Mouse (Mus musculus) megakaryocyte progenitor cell, adult 5-6 weeks (primary cell): ENCODE data around the gene Sulf2. TPM values are rescaled to one million over a fixed set of nuclear protein-coding genes. Genes with fewer than 3 reads are reported as not detected.

Experiments
- ATAC-seq: replicated peaks from 2 replicates; pipeline ENCODE4 v1.8.0; 2016; ENCODE audit warnings: mild to moderate bottlenecking, moderate TSS enrichment, inconsistent platforms; ENCODE audit not compliant: poor library complexity
- total RNA-seq, 2 experiments: library from RNA; stranded (forward) in 1 of 2; stranded (reverse) in 1 of 2; fragments of 157-497, 149-512 nt in 1 of 2; fragments of 200-1000 nt in 1 of 2; gene quantifications; 2 replicates each; pipeline versions ENCODE4 v1.2.3 to v1.2.4; 2015 to 2017

The Sulf2 gene
- total RNA-seq, 2 experiments from 2014 or later, result 1.3 to 1.5 TPM

GRCm38 (mm10) chr2:166092412-166092811 lies 63.1 kb downstream of the Sulf2 start:
- ATAC-seq, result no peak

DNA sequence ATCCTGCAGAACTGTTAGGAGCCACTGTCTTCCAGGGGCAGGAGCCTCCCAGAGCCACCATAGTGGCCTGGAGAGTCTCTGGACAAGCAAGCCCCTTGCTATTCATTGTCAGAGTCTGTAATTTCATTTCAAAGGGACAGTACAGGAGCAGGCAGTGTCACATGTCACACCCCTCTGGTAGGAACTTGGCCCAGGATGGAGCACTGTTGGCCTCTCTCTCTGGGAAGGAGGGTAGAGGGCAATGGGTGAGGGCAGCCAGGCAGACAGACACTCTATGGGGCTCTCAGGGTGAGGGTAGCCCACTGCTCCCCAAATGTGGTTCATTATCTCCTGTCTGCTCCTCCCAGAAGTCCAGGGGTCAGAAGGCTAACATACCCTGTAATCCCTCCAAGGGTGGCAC lies 63.9 kb downstream of the Sulf2 start:
- no peak for ATAC-seq

DNA sequence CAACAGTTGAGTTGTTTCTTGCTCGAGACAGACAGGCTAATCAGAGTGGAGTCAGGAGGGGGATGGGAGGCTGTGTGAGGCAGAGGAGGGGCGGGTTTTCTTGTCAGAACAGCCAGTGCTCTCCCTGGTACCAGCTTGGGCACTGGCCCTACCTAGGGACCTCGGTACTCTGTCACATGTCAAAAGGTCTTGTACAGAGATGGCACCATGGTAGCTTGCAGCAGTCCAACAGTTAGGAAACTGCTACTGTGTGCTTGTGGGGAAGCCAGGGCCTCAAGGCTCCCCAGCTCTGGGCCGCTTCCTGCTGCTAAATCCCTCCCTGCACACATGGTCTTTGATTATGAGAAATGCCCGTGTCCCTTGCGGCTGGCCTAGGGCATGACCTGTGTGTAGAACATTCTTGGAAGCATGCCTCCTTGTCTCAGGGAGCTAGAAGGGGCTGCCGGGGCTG lies 65.3 kb downstream of the Sulf2 start:
- ATAC-seq, result peak; percentile 37

DNA sequence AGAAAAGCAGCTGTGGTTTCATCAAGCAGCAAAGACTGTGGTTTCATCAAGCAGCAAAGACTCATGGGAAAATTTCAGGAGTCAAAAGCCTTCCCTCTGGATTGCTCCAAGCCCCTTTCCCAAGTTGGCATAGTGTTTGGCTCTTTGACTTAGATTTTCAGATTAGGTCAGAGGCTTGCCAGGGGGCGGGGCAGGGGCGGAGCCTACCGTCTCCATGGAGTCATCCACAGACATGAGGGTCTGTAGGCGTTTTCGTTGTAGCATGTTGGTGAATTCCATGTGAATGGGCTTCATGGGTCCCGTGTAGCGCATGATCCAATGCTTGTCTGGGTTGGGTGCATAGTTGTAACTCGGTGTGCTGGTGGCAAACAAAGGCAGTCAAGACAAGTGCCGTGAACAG lies 66.5 kb downstream of the Sulf2 start:
- ATAC-seq, result no peak

DNA sequence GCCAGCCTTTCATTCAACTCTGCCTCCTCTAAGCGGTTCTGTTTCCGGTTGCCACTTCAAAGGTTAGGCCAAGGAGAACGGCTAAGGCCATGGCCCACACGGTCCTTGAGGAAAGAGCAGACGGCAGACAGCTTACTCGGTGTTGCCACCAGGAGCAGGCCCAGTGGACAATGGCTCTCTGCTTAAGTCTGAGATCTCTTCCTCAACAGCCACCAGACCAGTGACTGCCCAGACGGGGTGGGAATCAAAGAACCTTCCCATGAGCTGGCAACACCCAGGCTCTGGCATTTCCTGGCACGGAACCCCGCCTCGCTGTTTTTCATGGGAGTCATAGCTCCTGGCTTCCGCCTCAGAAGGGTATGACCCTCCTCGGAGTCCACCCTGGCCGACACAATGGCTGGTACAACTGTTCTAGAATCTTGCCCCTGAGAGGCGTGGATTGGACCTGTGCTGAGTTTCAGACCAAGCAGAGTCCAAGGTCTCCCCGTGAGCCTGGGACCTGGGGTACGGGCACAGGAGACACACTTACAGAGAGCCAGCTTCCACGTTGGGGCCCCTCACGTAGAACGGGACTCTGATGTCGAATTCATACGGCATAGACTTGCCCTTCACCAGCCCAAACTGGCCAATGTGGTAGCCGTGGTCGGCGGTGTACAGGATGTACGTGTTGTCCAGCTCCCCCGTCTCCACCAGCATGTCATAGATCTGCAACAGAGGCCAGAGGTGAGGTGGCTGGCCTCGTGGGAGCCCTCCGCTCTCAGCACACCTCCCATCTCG lies 68.8 kb downstream of the Sulf2 start:
- no peak for ATAC-seq

DNA sequence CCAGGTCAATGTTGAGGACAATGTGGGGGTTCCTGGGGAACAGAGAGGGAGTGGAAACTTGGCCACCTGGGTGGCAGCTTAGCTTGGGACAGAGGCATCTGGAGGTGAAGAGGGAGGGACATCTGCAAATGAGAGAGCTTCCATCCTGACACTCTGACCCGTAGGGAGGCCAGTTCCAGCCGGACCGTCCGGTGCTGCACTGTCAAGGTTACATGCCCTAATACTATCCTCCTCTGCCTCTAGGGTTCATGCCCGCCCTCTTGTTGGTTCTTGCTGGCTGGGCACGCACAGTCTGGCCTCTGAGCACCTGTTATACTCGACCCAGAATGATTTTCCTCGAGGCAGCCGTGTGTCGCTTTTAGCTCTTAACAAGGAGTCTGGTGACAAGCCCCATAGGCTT lies 69.7 kb downstream of the Sulf2 start:
- no peak for ATAC-seq

DNA sequence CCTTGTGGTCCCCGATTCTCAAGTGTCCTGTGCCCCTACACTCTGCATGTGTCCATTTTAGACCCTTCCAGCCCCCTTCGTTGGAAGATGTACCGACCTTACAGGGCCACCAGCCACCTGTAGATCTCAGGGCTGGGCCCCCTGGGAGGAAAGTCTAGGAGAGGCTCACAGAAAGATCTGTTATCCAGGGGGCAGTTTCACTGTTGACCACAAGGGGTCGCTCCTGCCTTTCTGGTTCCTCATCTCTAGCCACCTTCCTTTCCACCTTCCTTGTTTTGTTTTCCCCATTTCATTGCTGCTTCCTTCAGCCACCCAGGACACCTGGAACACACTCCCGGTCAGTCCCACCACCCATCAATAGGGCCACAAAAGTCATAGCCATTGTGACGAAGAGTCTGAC lies 70.5 kb downstream of the Sulf2 start:
- peak; percentile 40; the same call in 1 of the 2 replicates for ATAC-seq

- ATAC-seq, result no peak
Measured at GRCm38 (mm10) chr2:166084111-166084510, 71.4 kb downstream of the Sulf2 start.

GRCm38 (mm10) chr2:166083542-166084031 lies 71.9 kb downstream of the Sulf2 start:
- peak; percentile 24 for ATAC-seq

GRCm38 (mm10) chr2:166082661-166083060 lies 72.8 kb downstream of the Sulf2 start:
- ATAC-seq, result no peak

GRCm38 (mm10) chr2:166082193-166082592 lies 73.3 kb downstream of the Sulf2 start:
- ATAC-seq, result peak; percentile 62

GRCm38 (mm10) chr2:166080967-166081750 lies 74.3 kb downstream of the Sulf2 start:
- no peak for ATAC-seq

GRCm38 (mm10) chr2:166079961-166080885 lies 75.2 kb downstream of the Sulf2 start:
- peak; percentile 67 for ATAC-seq

- ATAC-seq, result 0 out of 2 replicates have a peak, but pooled peaks have one; percentile 15
Measured at GRCm38 (mm10) chr2:166079231-166079630, 76.2 kb downstream of the Sulf2 start.

- no peak for ATAC-seq
Measured at GRCm38 (mm10) chr2:166077371-166077770, 78.1 kb downstream of the Sulf2 start.

- no peak for ATAC-seq
Measured at GRCm38 (mm10) chr2:166074322-166074721, 81.1 kb downstream of the Sulf2 start.

DNA sequence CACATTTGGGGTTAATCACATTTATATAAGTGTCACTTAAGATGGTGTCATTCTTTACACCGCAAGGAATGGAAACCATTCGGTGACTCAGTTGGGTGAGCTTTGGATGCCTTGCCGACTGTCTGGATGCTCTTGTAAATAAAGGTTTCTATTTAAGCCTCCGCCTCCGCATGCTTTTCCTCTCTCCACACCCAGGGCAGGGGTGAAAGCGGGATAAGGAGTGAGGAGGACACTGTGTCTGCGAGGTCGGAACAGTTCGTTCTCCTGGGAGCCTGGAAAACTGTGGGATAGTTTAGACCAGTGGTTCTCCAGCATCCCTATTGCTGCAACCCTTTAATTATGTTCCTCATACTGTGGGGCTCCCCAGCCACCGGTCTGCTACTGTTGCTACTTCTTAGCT lies 82.4 kb downstream of the Sulf2 start:
- no peak for ATAC-seq

DNA sequence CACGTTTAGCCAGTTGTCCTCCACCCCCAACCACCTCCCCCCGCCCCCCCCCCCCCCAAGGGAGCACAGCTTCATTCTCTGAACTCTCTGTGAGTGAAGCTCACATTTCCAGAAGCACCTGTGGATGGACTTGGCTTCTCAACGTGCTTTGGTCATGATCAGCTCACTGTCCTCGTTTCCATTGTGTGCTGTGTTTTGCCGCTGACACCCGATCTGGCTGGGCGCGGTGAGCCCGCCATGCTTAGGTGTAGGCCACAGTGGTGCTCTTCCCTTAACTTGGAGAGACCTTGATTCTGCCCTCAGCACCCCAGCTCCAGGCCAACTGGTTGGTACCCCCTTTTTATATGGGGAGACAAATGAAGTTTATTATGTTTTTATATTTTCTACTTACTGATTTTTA lies 83.6 kb downstream of the Sulf2 start:
- ATAC-seq, result no peak

GRCm38 (mm10) chr2:166071481-166071880 lies 84.0 kb downstream of the Sulf2 start:
- ATAC-seq, result no peak

DNA sequence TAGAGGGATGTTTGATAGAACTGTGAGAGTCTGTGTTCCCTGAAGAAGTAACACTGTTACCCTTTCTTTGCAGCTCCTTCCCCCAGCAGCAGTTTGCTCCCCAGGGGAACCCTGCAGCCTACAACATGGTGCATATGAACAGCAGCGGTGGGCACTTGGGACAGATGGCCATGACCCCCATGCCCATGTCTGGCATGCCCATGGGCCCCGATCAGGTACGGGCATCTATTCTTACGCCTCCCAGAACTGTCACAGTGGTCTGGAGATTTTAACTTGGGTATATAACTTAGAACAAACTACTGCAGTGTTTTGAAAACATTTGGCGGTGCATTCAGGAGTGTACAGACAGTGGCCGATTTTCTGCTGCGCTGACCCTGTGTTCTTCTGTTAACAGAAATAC lies 85.7 kb downstream of the Sulf2 start:
- no peak for ATAC-seq

DNA sequence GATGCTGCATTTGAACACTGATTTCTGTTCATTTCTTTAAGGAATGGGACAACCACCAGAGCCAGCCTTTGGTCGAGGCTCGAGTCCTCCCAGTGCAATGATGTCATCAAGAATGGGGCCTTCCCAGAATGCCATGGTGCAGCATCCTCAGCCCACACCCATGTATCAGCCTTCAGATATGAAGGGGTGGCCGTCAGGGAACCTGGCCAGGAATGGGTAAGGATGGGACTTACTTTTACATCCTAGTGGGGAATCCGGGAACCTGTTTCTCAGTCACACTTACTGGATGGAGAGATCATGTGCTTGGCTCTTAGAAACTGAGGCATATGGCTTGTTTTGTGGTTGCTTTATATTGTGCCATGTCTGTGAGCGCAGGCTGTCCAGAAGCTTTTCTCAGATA lies 86.3 kb downstream of the Sulf2 start:
- no peak for ATAC-seq
